In the genomic region with DNA sequence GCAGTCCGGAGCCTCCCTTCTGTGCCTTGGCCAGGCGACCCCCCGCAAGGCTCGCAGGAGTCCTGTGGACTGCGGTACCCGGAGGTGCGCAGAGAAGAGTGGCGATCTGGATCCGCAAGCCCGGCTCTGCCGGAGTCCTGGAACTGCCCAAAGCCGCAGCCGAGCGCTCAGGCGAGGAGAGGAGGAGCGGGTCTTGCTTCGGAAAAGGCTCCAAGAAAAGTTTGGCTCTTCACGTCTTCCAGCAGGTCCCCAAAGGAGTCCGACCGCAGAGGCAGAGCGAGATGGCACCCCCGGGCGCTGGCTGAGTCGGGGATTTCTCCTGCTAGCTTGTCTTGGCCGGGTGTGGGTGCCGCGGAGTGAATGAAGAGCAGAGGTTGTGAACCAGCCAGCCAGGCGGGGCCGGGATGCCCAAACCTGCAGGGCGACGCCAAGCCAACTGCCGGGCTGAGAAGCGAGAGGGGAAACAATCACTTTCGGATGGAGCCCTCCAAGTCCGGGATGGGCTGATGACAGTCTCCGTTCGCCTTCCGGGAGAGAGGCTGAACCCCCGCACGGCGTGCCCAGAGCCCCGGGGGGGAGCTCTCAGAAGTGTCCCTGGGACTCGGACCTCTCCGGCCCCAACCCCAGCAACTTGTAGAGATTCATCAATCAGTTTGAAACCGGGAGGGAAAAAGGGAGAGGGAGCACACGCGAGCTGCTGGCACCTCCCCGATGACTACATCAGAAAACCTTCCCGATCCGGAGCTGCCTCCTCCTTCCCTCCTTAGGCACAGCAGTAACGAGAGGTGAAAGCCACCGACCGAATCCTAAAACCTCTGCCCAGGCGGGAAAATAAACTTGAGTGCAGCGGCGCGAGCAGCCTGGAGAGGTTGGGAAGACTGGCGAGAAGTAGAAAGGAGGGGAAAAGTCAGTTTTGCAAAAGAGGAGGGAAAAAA, we compare ENCODE assay signal across 8 mouse cellular contexts. TPM values are rescaled to one million over a fixed set of nuclear protein-coding genes. Genes with fewer than 3 reads are reported as not detected.
DNase-seq lines count a peak whose midpoint lies in the region; ATAC-seq and TF ChIP-seq lines count a peak whose summit lies in the region.

No protein-coding gene starts in this region.

- H3K36me3 ChIP-seq in embryonic facial prominence, embryonic 13.5 days: no peaks in the 10 kb centered on the region
- H3K36me3 ChIP-seq in heart, embryonic 10.5 days: no peaks in the 10 kb centered on the region
- H3K36me3 ChIP-seq in midbrain, postnatal 0 days (ENCODE audit: insufficient read depth, low read length): no peaks in the 10 kb centered on the region
- H3K36me3 ChIP-seq in stomach, embryonic 14.5 days (ENCODE audit: control insufficient read depth, insufficient read depth, low read length): no peaks in the 10 kb centered on the region

- peaks cover 8% of the 10 kb centered on the region for H3K4me1 ChIP-seq in embryonic facial prominence, embryonic 13.5 days
- H3K4me1 ChIP-seq in heart, embryonic 10.5 days: no peaks in the 10 kb centered on the region; the same call in 1 of the 2 replicates
- no peaks in the 10 kb centered on the region for H3K4me1 ChIP-seq in midbrain, postnatal 0 days (ENCODE audit: insufficient read depth, low read length)
- 0 out of 2 replicates have a peak, but pooled peaks cover 6% of the 10 kb centered on the region for H3K4me1 ChIP-seq in stomach, embryonic 14.5 days (ENCODE audit: control insufficient read depth, insufficient read depth, low read length)

- peak overlapping the region; percentile 96 for H3K4me2 ChIP-seq in embryonic facial prominence, embryonic 13.5 days
- H3K4me2 ChIP-seq in midbrain, postnatal 0 days (ENCODE audit: low read depth, low read length, poor library complexity, severe bottlenecking): peak overlapping the region; percentile 84
- H3K4me2 ChIP-seq in stomach, embryonic 14.5 days (replicated peaks; ENCODE audit: low read depth, low read length): peak overlapping the region; percentile 97

- ATAC-seq in embryonic facial prominence, embryonic 13.5 days (ENCODE audit: insufficient number of reproducible peaks, insufficient read depth, low FRiP score, low TSS enrichment, low read depth): no peak; the same call in none of the 2 replicates
- ATAC-seq in midbrain, postnatal 0 days (ENCODE audit: low FRiP score): peak; percentile 38
- peak; percentile 15; the same call in 1 of the 2 replicates for ATAC-seq in stomach, embryonic 14.5 days (ENCODE audit: insufficient number of reproducible peaks, insufficient read depth, low FRiP score, low read depth)

- under 1% methylated on average over 58 of the region's 58 CpGs for WGBS in embryonic facial prominence, embryonic 13.5 days
- under 1% methylated on average over 54 of the region's 58 CpGs for WGBS in heart, embryonic 10.5 days
- WGBS in midbrain, postnatal 0 days: under 1% methylated on average over 56 of the region's 58 CpGs
- WGBS in stomach, embryonic 14.5 days: under 1% methylated on average over 58 of the region's 58 CpGs

- TF ChIP-seq CTCF in midbrain, postnatal 0 days (IDR thresholded peaks at IDR 0.05): no peak

- DNase-seq in spleen, adult 18-20 months: peak; percentile 34 to 50
- no peak for DNase-seq in spleen, adult 12 weeks (ENCODE audit: low spot score)
- peak; percentile 83 for DNase-seq in heart, embryonic 10.5 days (ENCODE audit: low spot score)
- peak; percentile 35 for DNase-seq in kidney, adult 9 months
- DNase-seq in liver: peak; percentile 25
- peak; percentile 67 for DNase-seq in midbrain, postnatal 0 days (ENCODE audit: low spot score)

- peak overlapping the region; percentile 98 for H3K9ac ChIP-seq in embryonic facial prominence, embryonic 13.5 days
- peak overlapping the region; percentile 82 for H3K9ac ChIP-seq in midbrain, postnatal 0 days (replicated peaks; ENCODE audit: low read length, poor library complexity, severe bottlenecking)
- peak overlapping the region; percentile 87 for H3K9ac ChIP-seq in stomach, embryonic 14.5 days (replicated peaks; ENCODE audit: low read depth, low read length)

- H3K4me3 ChIP-seq in embryonic facial prominence, embryonic 13.5 days: peak overlapping the region; percentile 89
- H3K4me3 ChIP-seq in heart, embryonic 10.5 days: peak overlapping the region; percentile 81
- H3K4me3 ChIP-seq in midbrain, postnatal 0 days (ENCODE audit: low read depth, low read length): peak overlapping the region; percentile 83
- peak overlapping the region; percentile 70 for H3K4me3 ChIP-seq in stomach, embryonic 14.5 days (ENCODE audit: low read depth, low read length)

- H3K9me3 ChIP-seq in embryonic facial prominence, embryonic 13.5 days: no peaks in the 10 kb centered on the region
- no peaks in the 10 kb centered on the region for H3K9me3 ChIP-seq in heart, embryonic 10.5 days
- no peaks in the 10 kb centered on the region for H3K9me3 ChIP-seq in midbrain, postnatal 0 days (ENCODE audit: low read length)
- H3K9me3 ChIP-seq in stomach, embryonic 14.5 days (ENCODE audit: control insufficient read depth, low read depth, low read length): no peaks in the 10 kb centered on the region

- no peaks in the 10 kb centered on the region for H3K27me3 ChIP-seq in embryonic facial prominence, embryonic 13.5 days
- no peaks in the 10 kb centered on the region for H3K27me3 ChIP-seq in heart, embryonic 10.5 days (ENCODE audit: insufficient read depth, poor library complexity, severe bottlenecking)
- H3K27me3 ChIP-seq in midbrain, postnatal 0 days (ENCODE audit: insufficient read depth, low read length): no peaks in the 10 kb centered on the region
- H3K27me3 ChIP-seq in stomach, embryonic 14.5 days (ENCODE audit: control insufficient read depth, insufficient read depth, low read length): no peaks in the 10 kb centered on the region

- peak overlapping the region; percentile 98 for H3K27ac ChIP-seq in embryonic facial prominence, embryonic 13.5 days
- peak overlapping the region; percentile 94 for H3K27ac ChIP-seq in heart, embryonic 10.5 days
- H3K27ac ChIP-seq in midbrain, postnatal 0 days (ENCODE audit: low read depth, low read length): peak overlapping the region; percentile 78
- peak overlapping the region; percentile 95 for H3K27ac ChIP-seq in stomach, embryonic 14.5 days (ENCODE audit: low read length)

RNA-seq across cellular contexts. Expression of a gene that starts 0.9 kb away (rescaled TPM):
- polyA plus RNA-seq in embryonic facial prominence, embryonic 13.5 days (2015; fragmentation: Nextera tagmentation; extraction: Ambion mirVana): 109 and 119 TPM in 2 replicates
- polyA plus RNA-seq in heart, embryonic 10.5 days (2016; fragmentation: Nextera tagmentation; extraction: Ambion mirVana): 19.1 and 32.2 TPM in 2 replicates
- total RNA-seq in midbrain, postnatal 0 days (2014; rRNA removed): 11.1 and 18.3 TPM in 2 replicates
- 48.1 and 59.5 TPM in 2 replicates for polyA plus RNA-seq in midbrain, postnatal 0 days (2015; fragmentation: Nextera tagmentation; extraction: Ambion mirVana)
- polyA plus RNA-seq in stomach, embryonic 14.5 days (2014; fragmentation: Nextera tagmentation; extraction: Ambion mirVana): 56.9 and 58.6 TPM in 2 replicates
